Mouse (Mus musculus) layer of hippocampus, postnatal 14 days (tissue): ENCODE data around the gene Snai1. TPM values are rescaled to one million over a fixed set of nuclear protein-coding genes. Genes with fewer than 3 reads are reported as not detected.

Experiments
- DNase-seq, 2 experiments: peaks; one replicate each; pipeline ENCODE4 v3.0.0; 2021 to 2022; ENCODE audit warnings: low spot score in 2 of 2, mixed read lengths in 1 of 2
- total RNA-seq, 2 experiments: library from RNA; stranded (reverse); gene quantifications; 2 replicates each; pipeline ENCODE4 v1.2.3; 2021

The Snai1 gene
- total RNA-seq, 2 experiments from 2014 or later, result 0.53 to 0.79 TPM

- no peak for DNase-seq
Measured at GRCm38 (mm10) chr2:167578521-167578920, 40.5 kb downstream of the Snai1 start.

DNA sequence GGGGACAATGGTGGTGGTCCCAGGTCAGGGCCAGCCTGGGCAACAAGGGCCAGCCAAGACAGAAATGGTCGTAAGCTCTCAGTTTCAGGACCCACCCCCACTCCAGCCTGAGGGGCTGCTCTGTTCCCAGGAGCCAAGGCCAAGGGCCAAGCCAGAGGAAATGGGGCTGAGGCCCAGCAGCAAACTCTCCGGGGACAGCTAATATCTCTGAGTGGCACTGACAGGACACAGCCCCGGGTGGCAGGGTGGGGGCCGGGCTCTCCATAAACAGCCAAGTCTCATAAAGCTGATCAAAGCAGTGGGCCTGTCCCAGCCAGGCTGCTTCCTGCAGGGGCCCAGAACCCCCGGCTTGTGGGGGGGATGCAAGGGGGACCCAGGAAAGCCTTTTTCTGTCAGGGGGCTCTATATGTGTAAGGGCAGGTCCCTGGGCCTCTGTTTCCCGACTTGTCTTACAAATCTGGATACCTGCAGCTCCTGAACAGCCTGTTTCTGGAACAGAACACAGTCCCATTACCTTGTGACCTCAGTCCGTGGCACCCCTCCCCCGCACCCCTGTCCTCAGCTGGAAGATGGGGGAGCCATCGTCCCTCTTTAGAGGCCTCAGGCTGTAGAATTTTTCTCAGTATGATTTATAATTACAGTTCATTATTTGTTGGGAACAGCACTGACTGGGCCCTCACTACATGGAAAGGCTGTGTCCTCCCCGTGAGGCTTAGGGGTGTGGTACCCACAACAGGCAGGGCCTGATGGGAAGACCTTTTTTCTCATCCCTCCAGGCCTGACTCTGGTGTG is 45.4 kb downstream of the Snai1 start:
- no peak for DNase-seq

DNA sequence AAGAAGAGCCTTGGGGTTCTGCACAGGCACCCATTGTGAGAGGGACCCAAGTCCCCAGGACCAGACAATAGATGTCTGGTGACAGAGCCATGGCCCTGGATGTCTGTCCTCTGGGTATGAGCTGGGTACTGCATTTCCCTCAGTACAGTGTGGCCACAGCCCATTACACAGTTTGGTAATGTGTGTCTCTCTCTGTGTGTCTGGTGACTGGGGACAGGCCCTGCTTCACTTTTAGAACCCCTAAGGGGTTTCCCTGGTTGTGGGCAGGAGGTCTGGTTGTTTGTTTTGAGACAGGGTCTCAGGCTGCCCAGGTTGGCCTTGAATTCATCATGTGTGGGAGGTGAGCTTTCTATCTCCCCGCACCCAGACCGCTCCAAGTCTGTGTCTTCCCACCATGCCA is 47.3 kb downstream of the Snai1 start:
- DNase-seq, result no peak

DNA sequence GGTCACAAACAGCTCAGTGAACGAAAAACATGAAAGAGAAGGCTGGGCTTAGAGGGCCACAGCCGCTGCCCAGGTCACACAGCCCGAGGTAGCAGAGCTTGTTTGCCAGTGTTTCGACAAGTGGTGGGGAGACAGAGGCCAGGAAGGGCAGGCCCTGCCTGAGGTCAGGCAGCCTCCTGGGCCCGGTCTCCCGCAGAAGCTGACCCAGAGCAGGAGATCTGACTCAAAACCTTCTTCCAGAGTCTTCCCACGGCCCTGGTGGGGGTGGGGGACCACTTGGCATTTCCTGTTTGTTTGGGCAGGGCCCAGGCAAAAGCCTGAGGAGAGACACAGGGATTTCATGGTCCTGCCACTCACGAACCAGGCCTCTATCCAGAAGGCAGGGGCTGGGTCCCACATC is 48.0 kb downstream of the Snai1 start:
- DNase-seq, result no peak

GRCm38 (mm10) chr2:167586976-167587375 is 49.0 kb downstream of the Snai1 start:
- no peak for DNase-seq

DNA sequence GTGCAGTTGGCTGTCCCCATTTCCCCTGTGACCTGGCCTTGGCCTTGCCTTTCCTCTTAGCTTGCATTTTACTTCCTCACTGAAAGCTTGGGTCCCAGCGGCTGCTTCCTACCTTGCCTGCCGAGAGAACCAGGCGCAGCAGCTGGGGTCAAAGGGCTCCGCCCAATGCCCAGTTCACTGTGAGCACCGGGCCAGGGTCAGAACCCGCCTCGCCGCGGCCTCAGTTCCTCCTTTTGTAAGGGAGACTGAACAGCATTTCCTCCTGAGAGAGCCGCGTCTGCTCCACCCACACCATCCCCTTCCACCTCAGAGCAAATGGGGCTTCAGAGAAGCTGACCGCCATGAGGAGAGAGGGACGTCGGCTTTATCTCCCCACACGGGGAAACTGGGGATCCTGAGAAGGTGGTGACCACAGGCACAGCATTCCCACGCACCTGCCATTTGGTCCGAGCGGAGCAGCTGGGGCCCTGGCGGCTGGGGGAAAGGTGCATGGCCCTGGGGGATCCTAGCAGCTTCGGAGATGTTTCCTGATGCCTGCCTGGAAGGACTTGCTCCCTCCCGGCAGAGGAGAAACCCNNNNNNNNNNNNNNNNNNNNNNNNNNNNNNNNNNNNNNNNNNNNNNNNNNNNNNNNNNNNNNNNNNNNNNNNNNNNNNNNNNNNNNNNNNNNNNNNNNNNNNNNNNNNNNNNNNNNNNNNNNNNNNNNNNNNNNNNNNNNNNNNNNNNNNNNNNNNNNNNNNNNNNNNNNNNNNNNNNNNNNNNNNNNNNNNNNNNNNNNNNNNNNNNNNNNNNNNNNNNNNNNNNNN is 51.0 kb downstream of the Snai1 start:
- DNase-seq, result no peak

Other genes starting within 250 kb of the Snai1 start
- gene B4galt5, start 189.0 kb upstream of the Snai1 start, total RNA-seq, result 10 to 100 TPM; 58.8 to 60.5 TPM
- gene Slc9a8, start 116.5 kb upstream of the Snai1 start, total RNA-seq, result 10 to 100 TPM; 29.9 to 33.3 TPM
- gene Rnf114, start 45.5 kb upstream of the Snai1 start, total RNA-seq, result 10 to 100 TPM; 39.1 to 40.5 TPM
- gene Spata2, start 45.3 kb upstream of the Snai1 start, total RNA-seq, result 10 to 100 TPM; 65.3 to 67.2 TPM
- 100 to 1,000 TPM; 242 to 247 TPM for gene Ube2v1, start 93.9 kb downstream of the Snai1 start, total RNA-seq
- gene Gm20431, start 123.3 kb downstream of the Snai1 start, total RNA-seq, result 10 to 100 TPM; 38.9 to 50.9 TPM
- 10 to 100 TPM; 18.6 to 21.7 TPM for gene Cebpb, start 150.7 kb downstream of the Snai1 start, total RNA-seq
- gene Tmem189, start 151.6 kb downstream of the Snai1 start, total RNA-seq, result 10 to 100 TPM; 69.5 to 71.9 TPM